Mouse (Mus musculus): ENCODE measurements at regions not wholly inside any gene's neighbourhood (a gene's known extent, or its start where the extent isn't known, plus 50 kb on each side); places are given as distances from the start of the nearest gene placed in this dataset.

- H3K4me1 ChIP-seq (replicated peaks), result no peaks in the 10 kb centered on the region
- no peaks in the 10 kb centered on the region for H3K36me3 ChIP-seq
- no peaks in the 10 kb centered on the region for H3K27me3 ChIP-seq
- H3K9me3 ChIP-seq (replicated peaks), result no peaks in the 10 kb centered on the region
- no peak overlapping the region for H3K9ac ChIP-seq
- no peak overlapping the region for H3K4me2 ChIP-seq
- H3K4me3 ChIP-seq, result no peak overlapping the region
- no peak overlapping the region for H3K27ac ChIP-seq
- no peak for ATAC-seq (replicated peaks; ENCODE audit: insufficient number of reproducible peaks, insufficient read depth, low FRiP score, low read depth)
- 63% methylated on average over 3 of the region's 3 CpGs for WGBS
Observed at GRCm38 (mm10) chr14:45764231-45764630, 106.3 kb upstream of the Ddhd1 start.

DNA sequence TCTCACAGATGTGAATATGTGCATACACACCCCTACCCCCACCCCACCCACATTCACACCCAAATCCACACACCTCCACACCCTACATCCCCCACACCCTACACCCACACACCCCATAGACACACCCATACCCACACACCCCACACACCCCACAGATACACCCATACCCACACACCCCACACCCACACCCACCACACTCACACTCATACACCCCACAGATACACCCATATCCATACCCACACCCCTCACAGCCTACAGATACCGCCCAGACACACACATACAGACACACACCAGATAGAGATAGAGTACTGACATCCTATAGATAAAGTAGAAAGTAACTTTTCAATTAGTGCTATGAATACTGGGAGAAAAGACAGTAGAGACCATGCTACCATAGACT is 108.6 kb upstream of the Ddhd1 start:
- H3K4me1 ChIP-seq (replicated peaks), result no peaks in the 10 kb centered on the region
- WGBS, result 88% methylated on average over 1 of the region's 1 CpGs

DNA sequence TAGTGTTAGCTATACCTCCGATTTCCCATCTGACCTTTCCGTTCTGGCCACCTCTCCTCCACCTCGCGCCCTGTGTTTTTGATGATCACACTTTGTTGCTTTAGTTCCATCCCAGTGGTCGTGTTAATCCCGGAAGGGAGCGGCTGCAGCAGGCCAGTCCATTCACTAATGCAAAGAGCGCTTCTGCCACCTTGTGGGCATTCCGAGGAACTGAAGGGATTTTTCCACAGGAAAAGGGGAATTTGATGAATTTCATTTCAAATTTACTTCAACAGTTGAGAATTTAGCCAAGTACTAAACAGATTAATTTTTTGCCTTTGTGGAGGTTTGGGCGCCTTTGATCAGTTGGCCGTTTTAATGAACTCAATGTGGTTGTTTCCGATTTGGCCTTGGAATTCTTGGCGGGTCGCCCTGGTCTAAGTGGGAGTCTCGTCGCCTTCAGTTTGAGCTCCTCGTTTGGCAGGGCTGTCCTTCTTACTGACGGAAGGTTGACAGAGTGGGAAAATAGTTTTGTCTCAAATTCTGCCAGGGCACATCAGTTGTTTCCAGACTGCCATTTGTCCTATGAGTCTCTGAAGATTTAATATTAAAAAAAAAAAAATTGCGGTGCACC is 114.8 kb upstream of the Ddhd1 start:
- Histone ChIP-seq H3K9me3 (replicated peaks) (no peaks in the 10 kb centered on the region), H3K27me3 (no peaks in the 10 kb centered on the region), H3K36me3 (no peaks in the 10 kb centered on the region), H3K9ac (0 out of 2 replicates have a peak overlapping the region, but pooled peaks have one; percentile 5), H3K27ac (no peak overlapping the region), H3K4me2 (peak overlapping the region; percentile 61), H3K4me1 (replicated peaks) (peaks cover 8% of the 10 kb centered on the region; the same call in 1 of the 2 replicates), H3K4me3 (peak overlapping the region; percentile 41)
- 8% methylated on average over 19 of the region's 19 CpGs for WGBS
- no peak for ATAC-seq (replicated peaks; ENCODE audit: insufficient number of reproducible peaks, insufficient read depth, low FRiP score, low read depth)

More for the DNA sequence above, 108.6 kb upstream of the Ddhd1 start:
- Histone ChIP-seq H3K4me2 (no peak overlapping the region), H3K4me3 (no peak overlapping the region), H3K36me3 (no peaks in the 10 kb centered on the region), H3K27ac (no peak overlapping the region), H3K9ac (no peak overlapping the region), H3K9me3 (replicated peaks) (no peaks in the 10 kb centered on the region), H3K27me3 (no peaks in the 10 kb centered on the region)
- ATAC-seq (replicated peaks; ENCODE audit: insufficient number of reproducible peaks, insufficient read depth, low FRiP score, low read depth), result no peak

DNA sequence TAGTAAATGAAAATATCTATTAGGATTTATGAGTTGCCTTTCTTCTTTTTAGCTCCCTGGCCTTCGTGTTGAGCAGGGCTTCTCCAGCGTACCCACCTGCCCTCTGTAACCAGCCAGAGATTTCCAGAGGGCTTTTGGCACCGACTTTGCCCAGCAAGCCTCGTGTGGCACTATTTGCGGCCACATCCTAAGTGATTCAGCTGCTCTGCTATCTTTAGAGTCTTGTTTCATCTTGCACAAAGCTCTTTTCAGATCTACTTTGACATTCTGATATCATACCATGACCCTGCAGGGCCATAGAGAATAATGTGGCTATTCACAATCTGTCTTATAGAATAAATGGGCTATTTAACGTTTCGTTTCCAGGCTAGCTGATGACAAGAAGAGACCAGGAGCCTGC is 115.4 kb upstream of the Ddhd1 start:
- H3K36me3 ChIP-seq, result no peaks in the 10 kb centered on the region
- H3K9me3 ChIP-seq (replicated peaks), result no peaks in the 10 kb centered on the region
- no peaks in the 10 kb centered on the region for H3K27me3 ChIP-seq
- WGBS, result 38% methylated on average over 7 of the region's 7 CpGs
- peak overlapping the region; percentile 61; the same call in 1 of the 2 replicates for H3K4me2 ChIP-seq
- no peak for ATAC-seq (replicated peaks; ENCODE audit: insufficient number of reproducible peaks, insufficient read depth, low FRiP score, low read depth)
- H3K9ac ChIP-seq, result no peak overlapping the region
- no peak overlapping the region for H3K27ac ChIP-seq
- H3K4me3 ChIP-seq, result no peak overlapping the region
- H3K4me1 ChIP-seq (replicated peaks), result peaks cover 8% of the 10 kb centered on the region; the same call in 1 of the 2 replicates

GRCm38 (mm10) chr14:45781850-45782249 is 123.9 kb upstream of the Ddhd1 start:
- Histone ChIP-seq H3K36me3 (no peaks in the 10 kb centered on the region), H3K4me3 (no peak overlapping the region)

GRCm38 (mm10) chr14:45794980-45795379 is 137.0 kb upstream of the Ddhd1 start:
- Histone ChIP-seq H3K9ac (no peak overlapping the region), H3K36me3 (no peaks in the 10 kb centered on the region), H3K27ac (no peak overlapping the region), H3K9me3 (replicated peaks) (no peaks in the 10 kb centered on the region; the same call in 1 of the 2 replicates), H3K4me1 (replicated peaks) (no peaks in the 10 kb centered on the region), H3K27me3 (no peaks in the 10 kb centered on the region), H3K4me2 (no peak overlapping the region), H3K4me3 (no peak overlapping the region)
- ATAC-seq (replicated peaks; ENCODE audit: insufficient number of reproducible peaks, insufficient read depth, low FRiP score, low read depth), result no peak
- 79% methylated on average over 1 of the region's 1 CpGs for WGBS

More at GRCm38 (mm10) chr14:45781850-45782249, 123.9 kb upstream of the Ddhd1 start:
- Histone ChIP-seq H3K4me1 (replicated peaks) (no peaks in the 10 kb centered on the region), H3K27me3 (no peaks in the 10 kb centered on the region), H3K4me2 (no peak overlapping the region), H3K27ac (no peak overlapping the region), H3K9ac (no peak overlapping the region), H3K9me3 (replicated peaks) (peaks cover 8% of the 10 kb centered on the region)
- 64% methylated on average over 6 of the region's 6 CpGs for WGBS
- ATAC-seq (replicated peaks; ENCODE audit: insufficient number of reproducible peaks, insufficient read depth, low FRiP score, low read depth), result no peak

GRCm38 (mm10) chr14:45796665-45797319 is 138.8 kb upstream of the Ddhd1 start:
- no peak overlapping the region for H3K4me3 ChIP-seq
- peaks cover 5% of the 10 kb centered on the region for H3K9me3 ChIP-seq (replicated peaks)
- H3K36me3 ChIP-seq, result no peaks in the 10 kb centered on the region
- H3K9ac ChIP-seq, result no peak overlapping the region
- H3K27me3 ChIP-seq, result no peaks in the 10 kb centered on the region
- H3K4me2 ChIP-seq, result no peak overlapping the region
- H3K27ac ChIP-seq, result no peak overlapping the region
- 69% methylated on average over 10 of the region's 10 CpGs for WGBS
- no peak for ATAC-seq (replicated peaks; ENCODE audit: insufficient number of reproducible peaks, insufficient read depth, low FRiP score, low read depth)
- H3K4me1 ChIP-seq (replicated peaks), result no peaks in the 10 kb centered on the region

DNA sequence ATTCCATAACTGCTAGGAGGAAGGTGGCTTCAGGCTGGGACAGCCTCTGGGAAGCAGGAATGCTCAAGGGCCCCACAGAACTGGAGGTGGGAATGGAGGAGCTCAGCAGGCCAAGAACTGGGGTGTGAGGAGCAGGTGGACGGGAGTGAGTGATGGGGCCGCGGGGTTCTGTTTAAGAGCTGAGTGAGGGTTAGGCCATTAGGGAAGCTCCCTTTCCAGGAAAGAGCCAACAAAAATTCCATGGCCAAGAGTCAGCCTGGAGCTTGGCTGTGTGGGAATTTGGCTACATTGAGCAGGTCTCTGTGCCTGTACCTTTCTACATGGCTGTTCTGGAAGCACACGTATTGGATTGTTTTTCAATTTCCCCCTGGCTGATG is 139.4 kb upstream of the Ddhd1 start:
- no peak overlapping the region for H3K4me3 ChIP-seq
- H3K4me1 ChIP-seq (replicated peaks), result no peaks in the 10 kb centered on the region
- ATAC-seq (replicated peaks; ENCODE audit: insufficient number of reproducible peaks, insufficient read depth, low FRiP score, low read depth), result no peak
- H3K27me3 ChIP-seq, result no peaks in the 10 kb centered on the region
- H3K36me3 ChIP-seq, result no peaks in the 10 kb centered on the region
- peaks cover 5% of the 10 kb centered on the region for H3K9me3 ChIP-seq (replicated peaks)
- H3K27ac ChIP-seq, result no peak overlapping the region
- WGBS, result 86% methylated on average over 4 of the region's 4 CpGs
- no peak overlapping the region for H3K4me2 ChIP-seq
- no peak overlapping the region for H3K9ac ChIP-seq

DNA sequence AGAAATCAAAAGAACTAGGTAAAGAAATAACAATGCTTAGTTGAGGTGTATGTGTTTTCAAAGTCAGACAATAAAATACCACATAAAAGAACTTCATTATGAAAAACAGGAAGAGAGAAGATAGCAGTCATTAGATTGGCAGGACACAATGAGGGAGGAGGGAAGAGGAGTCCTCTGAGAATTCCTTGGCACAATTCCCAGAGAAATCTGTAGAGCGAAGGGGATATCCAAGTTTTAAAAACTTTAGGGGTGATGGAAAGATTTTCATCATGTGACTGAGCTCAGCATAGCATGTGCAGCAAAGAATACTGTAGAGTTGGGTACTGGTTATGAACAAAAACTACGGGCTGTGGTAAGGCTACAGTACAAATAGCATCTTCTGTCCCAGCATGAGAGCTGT is 141.3 kb upstream of the Ddhd1 start:
- no peak for ATAC-seq (replicated peaks; ENCODE audit: insufficient number of reproducible peaks, insufficient read depth, low FRiP score, low read depth)
- no peaks in the 10 kb centered on the region for H3K4me1 ChIP-seq (replicated peaks)
- 51% methylated on average over 2 of the region's 2 CpGs for WGBS
- H3K36me3 ChIP-seq, result no peaks in the 10 kb centered on the region
- peaks cover 5% of the 10 kb centered on the region for H3K9me3 ChIP-seq (replicated peaks)
- H3K4me2 ChIP-seq, result no peak overlapping the region
- no peak overlapping the region for H3K9ac ChIP-seq
- H3K4me3 ChIP-seq, result no peak overlapping the region
- no peak overlapping the region for H3K27ac ChIP-seq
- H3K27me3 ChIP-seq, result no peaks in the 10 kb centered on the region

- ATAC-seq (replicated peaks; ENCODE audit: insufficient number of reproducible peaks, insufficient read depth, low FRiP score, low read depth), result no peak
- H3K36me3 ChIP-seq, result no peaks in the 10 kb centered on the region
- H3K4me1 ChIP-seq (replicated peaks), result peaks cover 11% of the 10 kb centered on the region
- H3K4me2 ChIP-seq, result no peak overlapping the region
- no peaks in the 10 kb centered on the region for H3K27me3 ChIP-seq
- no peak overlapping the region for H3K4me3 ChIP-seq
- H3K27ac ChIP-seq, result no peak overlapping the region
- no peak overlapping the region for H3K9ac ChIP-seq
- H3K9me3 ChIP-seq (replicated peaks), result no peaks in the 10 kb centered on the region
- WGBS, result 90% methylated on average over 3 of the region's 3 CpGs
Observed at GRCm38 (mm10) chr14:45805950-45806349, 148.0 kb upstream of the Ddhd1 start.

DNA sequence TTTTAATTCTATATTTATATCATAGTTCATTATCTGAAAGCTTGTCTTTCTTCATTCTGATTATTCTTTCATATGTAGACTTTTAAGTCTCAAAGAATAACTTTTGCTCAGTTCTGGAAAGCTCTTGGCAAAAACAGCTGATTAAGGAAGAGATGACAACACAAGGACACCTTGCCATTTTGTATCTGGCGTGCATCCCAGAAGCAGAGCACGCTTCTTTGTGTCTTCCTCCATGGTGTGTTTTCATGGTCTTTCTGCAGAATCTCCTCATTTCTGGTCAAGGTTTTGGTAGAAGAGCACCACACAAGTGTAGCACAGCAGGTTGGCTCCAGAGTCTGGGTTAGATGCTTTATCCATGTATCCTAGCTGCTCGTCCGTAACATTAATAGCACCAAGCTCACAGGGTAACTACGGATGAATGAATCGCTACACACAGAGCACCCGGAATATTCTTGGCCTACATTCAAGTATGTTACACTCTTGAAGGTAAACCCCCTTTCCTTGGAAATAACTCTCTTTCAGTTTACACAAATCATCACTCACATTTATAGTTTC is 148.9 kb upstream of the Ddhd1 start:
- 57% methylated on average over 7 of the region's 7 CpGs for WGBS
- Histone ChIP-seq H3K9ac (no peak overlapping the region), H3K27me3 (no peaks in the 10 kb centered on the region), H3K4me1 (replicated peaks) (peaks cover 11% of the 10 kb centered on the region), H3K9me3 (replicated peaks) (no peaks in the 10 kb centered on the region), H3K27ac (no peak overlapping the region), H3K4me3 (no peak overlapping the region), H3K4me2 (no peak overlapping the region), H3K36me3 (no peaks in the 10 kb centered on the region)
- ATAC-seq (replicated peaks; ENCODE audit: insufficient number of reproducible peaks, insufficient read depth, low FRiP score, low read depth), result no peak

DNA sequence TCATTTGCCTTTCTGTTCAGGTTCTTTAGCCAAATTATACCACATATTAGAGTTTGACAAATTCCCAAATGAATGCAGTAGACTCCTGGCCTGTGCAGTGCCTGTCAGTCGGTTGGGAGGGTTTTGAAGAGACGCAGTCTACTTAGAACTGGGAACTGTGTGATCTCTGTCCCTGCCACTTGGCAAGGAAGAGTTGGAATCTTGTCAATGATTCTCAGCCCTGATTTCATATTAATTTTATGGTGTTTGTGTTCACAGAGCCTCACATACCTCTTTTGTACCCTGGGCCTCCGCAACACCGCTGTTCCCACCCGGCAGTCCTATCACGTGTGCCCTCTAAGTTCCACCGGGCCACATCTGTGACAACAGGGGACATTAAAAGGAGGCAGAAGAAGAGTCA is 149.8 kb upstream of the Ddhd1 start:
- H3K27me3 ChIP-seq, result no peaks in the 10 kb centered on the region
- H3K36me3 ChIP-seq, result no peaks in the 10 kb centered on the region
- no peaks in the 10 kb centered on the region for H3K9me3 ChIP-seq (replicated peaks)
- peaks cover 11% of the 10 kb centered on the region for H3K4me1 ChIP-seq (replicated peaks)
- no peak overlapping the region for H3K4me3 ChIP-seq
- WGBS, result 83% methylated on average over 7 of the region's 7 CpGs
- H3K4me2 ChIP-seq, result no peak overlapping the region
- no peak overlapping the region for H3K27ac ChIP-seq
- no peak overlapping the region for H3K9ac ChIP-seq
- ATAC-seq (replicated peaks; ENCODE audit: insufficient number of reproducible peaks, insufficient read depth, low FRiP score, low read depth), result no peak
